Mouse (Mus musculus) hindbrain, embryonic 16.5 days (tissue): ENCODE measurements around the gene Hc. TPM values are rescaled to one million over a fixed set of nuclear protein-coding genes. Genes with fewer than 3 reads are reported as not detected.

Experiments used
- ATAC-seq: fragments of 200-750 bp; cut with Nextera tagmentation; 2 replicates; pipeline ENCODE4 v1.8.0; 2017; ENCODE audit warnings: moderate TSS enrichment, moderate library complexity
- H3K27ac ChIP-seq: fragments of 300-500 bp; sonication (generic); 2 replicates; pipeline ENCODE4 v1.5.1; 2014; ENCODE audit warnings: low read depth, mild to moderate bottlenecking, control low read depth, low read length, moderate library complexity
- H3K27me3 ChIP-seq: fragments of 300-500 bp; sonication (generic); replicated peaks from 2 replicates; pipeline ENCODE4 v1.6.1; 2014; ENCODE audit warnings: low read length; ENCODE audit not compliant: control insufficient read depth, insufficient read depth
- H3K36me3 ChIP-seq: fragments of 300-500 bp; sonication (generic); 2 replicates; pipeline ENCODE4 v1.6.1; 2014; ENCODE audit warnings: mild to moderate bottlenecking, low read length, moderate library complexity, mixed read lengths; ENCODE audit not compliant: control insufficient read depth, insufficient read depth
- H3K4me1 ChIP-seq: fragments of 300-500 bp; sonication (generic); 2 replicates; pipeline ENCODE4 v1.6.1; 2014; ENCODE audit warnings: low read depth, low read length; ENCODE audit not compliant: control insufficient read depth, insufficient read depth
- H3K4me2 ChIP-seq: fragments of 300-500 bp; sonication (generic); 2 replicates; pipeline ENCODE4 v1.6.1; 2014; ENCODE audit warnings: mild to moderate bottlenecking, low read length, control low read depth, moderate library complexity
- H3K4me3 ChIP-seq: fragments of 300-500 bp; sonication (generic); 2 replicates; pipeline ENCODE4 v1.5.1; 2014; ENCODE audit warnings: mild to moderate bottlenecking, low read length, control low read depth, moderate library complexity
- H3K9ac ChIP-seq: fragments of 300-500 bp; sonication (generic); 2 replicates; pipeline ENCODE4 v1.6.1; 2014; ENCODE audit warnings: low read depth, mild to moderate bottlenecking, control low read depth, low read length, moderate library complexity
- H3K9me3 ChIP-seq: fragments of 300-500 bp; sonication (generic); 2 replicates; pipeline ENCODE4 v1.6.1; 2014; ENCODE audit warnings: mild to moderate bottlenecking, low read length, moderate library complexity; ENCODE audit not compliant: control insufficient read depth
- WGBS: fragments of 180-500 bp; shearing (Covaris S2); extraction: QIAGEN DNeasy Blood & Tissue Kit; methylation state at CpG from one replicate; pipeline ENCODE4 v1.1.7; 2014; 5-methylcytosine and 5-hydroxymethylcytosine counted together
- polyA plus RNA-seq: library from polyadenylated mRNA; unstranded; fragments of >200 nt; fragmentation: Nextera tagmentation; extraction: Ambion mirVana; gene quantifications from 2 replicates; pipeline ENCODE4 v1.2.1, GENCODE M21; 2015

The Hc gene
- polyA plus RNA-seq, 1 experiment from 2014 or later: 0.24 TPM

DNA sequence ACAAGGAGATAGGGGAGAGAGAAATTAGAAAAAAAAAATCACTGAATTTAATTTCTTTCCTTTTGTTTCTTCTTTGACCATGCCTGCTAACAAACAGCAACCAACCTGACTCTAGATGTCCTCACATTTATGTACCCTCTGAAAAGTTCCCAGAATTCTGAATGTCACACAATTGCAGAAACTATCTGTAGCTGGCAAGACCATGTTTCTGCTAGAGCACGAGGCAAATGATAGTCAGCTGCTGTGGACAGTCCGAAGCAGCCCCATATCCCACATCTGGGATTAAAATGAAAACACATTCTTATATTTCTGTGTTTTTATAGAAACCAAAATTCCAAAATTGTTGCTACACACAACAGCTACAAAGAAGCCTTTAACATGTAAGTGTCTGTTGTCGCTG, 40.2 kb upstream of the Hc start, which contains the start of gene AI182371:
AI182371 (minus strand) TSS at position 101 of the 400 bp plus-strand sequence.
- WGBS: 96% methylated on average over 3 of the region's 3 CpGs
- no peaks in the 10 kb centered on the region for H3K9me3 ChIP-seq
- H3K4me3 ChIP-seq: no peak within 1 kb of the TSS
- no peak within 1 kb of the TSS for H3K9ac ChIP-seq
- H3K4me1 ChIP-seq: no peaks in the 10 kb centered on the region
- H3K27ac ChIP-seq: no peak within 1 kb of the TSS
- H3K36me3 ChIP-seq: no peaks in the 10 kb centered on the region
- no peaks in the 10 kb centered on the region for H3K27me3 ChIP-seq
- H3K4me2 ChIP-seq: no peak within 1 kb of the TSS
- ATAC-seq: no peak

DNA sequence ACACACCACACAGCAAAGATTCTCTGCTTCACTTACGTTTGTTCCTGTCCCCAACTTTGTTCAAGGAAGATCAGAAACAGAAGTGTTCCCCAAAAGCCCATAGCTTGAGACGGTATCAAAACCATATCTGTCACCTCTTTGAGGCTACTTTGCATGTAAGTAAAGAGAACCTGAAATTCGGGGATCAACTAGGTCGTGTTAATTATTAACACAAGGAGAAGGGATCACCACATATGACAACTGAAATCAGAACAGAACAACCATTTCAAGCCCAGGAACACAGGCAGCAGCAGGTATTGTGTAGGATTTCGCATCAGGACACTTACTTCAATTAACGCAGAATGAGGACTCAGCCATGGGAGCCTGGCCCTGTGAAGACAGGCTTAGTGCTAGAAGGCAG, 39.3 kb upstream of the Hc start:
- Histone ChIP-seq H3K9me3 (no peaks in the 10 kb centered on the region), H3K36me3 (no peaks in the 10 kb centered on the region), H3K4me1 (no peaks in the 10 kb centered on the region), H3K9ac (no peak overlapping the region), H3K27ac (no peak overlapping the region), H3K4me2 (no peak overlapping the region), H3K27me3 (no peaks in the 10 kb centered on the region), H3K4me3 (no peak overlapping the region)
- 85% methylated on average over 6 of the region's 6 CpGs for WGBS
- ATAC-seq: no peak

- no peak overlapping the region for H3K27ac ChIP-seq
- no peak overlapping the region for H3K9ac ChIP-seq
- H3K36me3 ChIP-seq: no peaks in the 10 kb centered on the region
- no peaks in the 10 kb centered on the region for H3K4me1 ChIP-seq
- no peak overlapping the region for H3K4me3 ChIP-seq
- WGBS: 78% methylated on average over 4 of the region's 4 CpGs
- no peaks in the 10 kb centered on the region for H3K9me3 ChIP-seq
- no peak for ATAC-seq
- no peak overlapping the region for H3K4me2 ChIP-seq
- no peaks in the 10 kb centered on the region for H3K27me3 ChIP-seq
Observed at GRCm38 (mm10) chr2:35087418-35087817, 26.2 kb upstream of the Hc start.

- H3K4me2 ChIP-seq: no peak overlapping the region
- no peak overlapping the region for H3K27ac ChIP-seq
- no peak for ATAC-seq
- no peak overlapping the region for H3K9ac ChIP-seq
- no peaks in the 10 kb centered on the region for H3K4me1 ChIP-seq
- no peaks in the 10 kb centered on the region for H3K9me3 ChIP-seq
- no peaks in the 10 kb centered on the region for H3K36me3 ChIP-seq
- 66% methylated on average over 6 of the region's 6 CpGs for WGBS
- no peak overlapping the region for H3K4me3 ChIP-seq
- no peaks in the 10 kb centered on the region for H3K27me3 ChIP-seq
Observed at GRCm38 (mm10) chr2:35079166-35079565, 17.9 kb upstream of the Hc start.

DNA sequence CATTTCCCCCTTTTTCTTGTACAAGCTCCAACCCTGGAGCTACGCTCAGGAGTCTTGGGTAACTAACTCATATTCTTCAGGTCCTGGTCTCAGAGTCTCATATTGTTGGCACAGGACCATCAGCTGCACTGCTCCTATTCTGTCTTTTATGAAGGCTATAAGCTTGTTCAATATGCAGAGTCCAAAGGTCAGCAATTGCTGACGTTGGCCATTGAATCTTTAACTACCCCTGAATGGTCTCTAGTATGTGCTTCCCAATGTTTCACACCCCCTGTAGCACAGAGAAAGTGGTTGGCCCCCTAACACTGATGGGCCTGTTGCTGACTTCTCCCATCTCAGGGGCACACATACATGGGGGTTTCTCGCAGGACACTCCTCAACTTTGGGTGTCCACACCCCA, 13.1 kb upstream of the Hc start:
- no peaks in the 10 kb centered on the region for H3K27me3 ChIP-seq
- no peaks in the 10 kb centered on the region for H3K9me3 ChIP-seq
- H3K4me1 ChIP-seq: no peaks in the 10 kb centered on the region
- no peak overlapping the region for H3K4me3 ChIP-seq
- ATAC-seq: no peak
- no peak overlapping the region for H3K27ac ChIP-seq
- H3K4me2 ChIP-seq: no peak overlapping the region
- WGBS: 86% methylated on average over 3 of the region's 3 CpGs
- no peaks in the 10 kb centered on the region for H3K36me3 ChIP-seq
- no peak overlapping the region for H3K9ac ChIP-seq

GRCm38 (mm10) chr2:35072547-35072946, 11.3 kb upstream of the Hc start:
- H3K4me1 ChIP-seq: no peaks in the 10 kb centered on the region
- no peak overlapping the region for H3K27ac ChIP-seq
- no peaks in the 10 kb centered on the region for H3K9me3 ChIP-seq
- H3K36me3 ChIP-seq: no peaks in the 10 kb centered on the region
- H3K9ac ChIP-seq: no peak overlapping the region
- no peak overlapping the region for H3K4me2 ChIP-seq
- ATAC-seq: no peak
- no peak overlapping the region for H3K4me3 ChIP-seq
- whole genome bisulfite sequencing: 64% methylated on average over 2 of the region's 2 CpGs
- no peaks in the 10 kb centered on the region for H3K27me3 ChIP-seq

- Histone ChIP-seq H3K4me3 (no peak overlapping the region), H3K4me2 (no peak overlapping the region), H3K36me3 (no peaks in the 10 kb centered on the region), H3K27me3 (no peaks in the 10 kb centered on the region), H3K27ac (no peak overlapping the region), H3K9me3 (no peaks in the 10 kb centered on the region), H3K4me1 (no peaks in the 10 kb centered on the region), H3K9ac (no peak overlapping the region)
- 82% methylated on average over 4 of the region's 4 CpGs for WGBS
- ATAC-seq: no peak
Observed at GRCm38 (mm10) chr2:35070275-35070674, 9.0 kb upstream of the Hc start.

DNA sequence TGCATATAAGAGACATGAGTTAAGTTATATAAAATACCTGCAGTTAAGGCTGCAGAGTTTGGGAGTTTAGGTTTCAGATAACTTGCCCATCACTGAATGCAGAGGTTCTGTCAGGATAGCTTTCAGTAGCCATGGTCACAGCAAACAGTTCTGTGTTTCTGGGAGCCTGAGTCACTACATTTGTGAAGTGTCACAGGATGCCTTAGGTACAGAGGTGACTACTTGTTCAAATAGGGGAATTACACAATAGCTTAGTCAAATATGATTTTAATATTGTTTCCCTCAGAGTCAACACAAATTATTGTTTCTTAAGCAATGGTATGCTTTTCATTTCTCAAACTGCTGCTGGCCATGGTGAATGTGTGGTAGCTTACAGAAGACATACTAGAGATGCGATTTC, 7.9 kb upstream of the Hc start:
- Histone ChIP-seq H3K27me3 (no peaks in the 10 kb centered on the region), H3K4me2 (no peak overlapping the region), H3K27ac (no peak overlapping the region), H3K9me3 (no peaks in the 10 kb centered on the region), H3K4me1 (no peaks in the 10 kb centered on the region), H3K36me3 (no peaks in the 10 kb centered on the region), H3K4me3 (no peak overlapping the region), H3K9ac (no peak overlapping the region)
- 91% methylated on average over 1 of the region's 1 CpGs for WGBS
- no peak for ATAC-seq

DNA sequence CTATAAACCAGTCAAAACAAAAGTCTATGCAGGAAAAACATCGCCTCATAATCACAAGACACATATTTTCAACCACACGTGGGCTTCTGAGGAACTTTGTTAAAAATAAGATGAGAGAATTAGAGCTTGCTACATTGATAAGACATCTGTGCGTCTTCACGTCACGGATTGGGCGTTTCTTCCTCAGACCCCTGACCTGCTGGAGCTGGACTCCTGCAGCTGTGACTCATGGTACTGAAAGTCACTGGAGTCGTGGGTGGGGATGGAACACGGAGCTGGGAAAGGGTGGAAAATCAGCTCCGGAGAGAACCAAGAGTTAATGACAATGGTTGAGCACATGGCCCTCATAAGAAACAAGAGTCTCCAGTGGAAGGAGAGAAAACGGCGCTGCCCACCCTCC, 5.9 kb upstream of the Hc start:
- H3K4me1 ChIP-seq: no peaks in the 10 kb centered on the region
- 91% methylated on average over 11 of the region's 11 CpGs for WGBS
- no peak for ATAC-seq
- no peak overlapping the region for H3K4me2 ChIP-seq
- no peak overlapping the region for H3K9ac ChIP-seq
- H3K36me3 ChIP-seq: no peaks in the 10 kb centered on the region
- H3K27me3 ChIP-seq: no peaks in the 10 kb centered on the region
- no peak overlapping the region for H3K27ac ChIP-seq
- H3K4me3 ChIP-seq: no peak overlapping the region
- no peaks in the 10 kb centered on the region for H3K9me3 ChIP-seq

- Histone ChIP-seq H3K27ac (no peak overlapping the region), H3K36me3 (no peaks in the 10 kb centered on the region), H3K9me3 (no peaks in the 10 kb centered on the region), H3K4me1 (no peaks in the 10 kb centered on the region), H3K4me2 (no peak overlapping the region), H3K4me3 (no peak overlapping the region), H3K9ac (no peak overlapping the region), H3K27me3 (no peaks in the 10 kb centered on the region)
- ATAC-seq: no peak
- WGBS: 90% methylated on average over 13 of the region's 13 CpGs
Observed at GRCm38 (mm10) chr2:35066525-35067082, 5.4 kb upstream of the Hc start.
